Mouse (Mus musculus): ENCODE results near the gene Tceanc2. TPM values are rescaled to one million over a fixed set of nuclear protein-coding genes. Genes with fewer than 3 reads are reported as not detected.
A peak's percentile ranks its signal among the peaks of the same experiment; 100 is the strongest.

Gene Tceanc2
- polyA plus RNA-seq, 1 experiment from 2014 or later = 16.8 TPM

DNA sequence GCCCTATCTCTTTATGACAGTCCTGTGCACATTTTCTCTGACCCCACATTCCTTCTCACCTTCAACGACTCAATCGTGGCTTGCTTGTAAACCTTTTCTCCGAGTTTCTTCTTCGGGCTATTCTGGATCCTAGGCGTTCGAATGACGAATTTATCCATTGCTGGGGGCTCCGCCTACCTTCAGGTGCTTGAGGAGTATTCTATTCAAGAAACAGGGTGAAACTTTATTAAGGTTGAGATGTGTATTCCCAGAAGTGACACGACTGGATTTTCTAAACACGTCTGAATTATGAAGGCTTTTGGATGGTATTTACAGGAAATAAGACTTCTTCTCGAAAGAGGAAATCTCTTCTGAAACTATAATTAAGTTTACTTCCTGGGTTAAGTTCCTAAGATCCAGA is 1.4 kb downstream of the Tceanc2 start:
- peak overlapping the region; percentile 87 to 98 for H3K4me3 ChIP-seq (ENCODE audit: control insufficient read depth in 1 of 2, insufficient read depth in 1 of 2, low read depth in 1 of 2, low read length in 2 of 2)
- ATAC-seq (ENCODE audit: insufficient number of reproducible peaks, insufficient read depth, low FRiP score, low read depth) = no peak
- peaks cover 37% of the 10 kb centered on the region for H3K36me3 ChIP-seq (ENCODE audit: control insufficient read depth, insufficient read depth, low read length)
- peaks cover 0 to 21% of the 10 kb centered on the region in 2 experiments; a peak in 2 of 4 replicates for H3K4me1 ChIP-seq (ENCODE audit: control insufficient read depth in 2 of 2, insufficient read depth in 2 of 2, low read length in 2 of 2)
- H3K9ac ChIP-seq (ENCODE audit: low read length) = peak overlapping the region; percentile 94
- H3K27ac ChIP-seq (replicated peaks in 1 of 2; ENCODE audit: control insufficient read depth in 1 of 2, insufficient read depth in 1 of 2, low read depth in 2 of 2, low read length in 2 of 2) = peak overlapping the region; percentile 96 to 97
- no peaks in the 10 kb centered on the region for H3K27me3 ChIP-seq (ENCODE audit: control insufficient read depth, insufficient read depth, low read length)
- no peaks in the 10 kb centered on the region for H3K9me3 ChIP-seq (ENCODE audit: control insufficient read depth, low read length)
- 47% methylated on average over 11 of the region's 11 CpGs for WGBS
- peak overlapping the region; percentile 71 for H3K4me2 ChIP-seq (ENCODE audit: low read length)

- Histone ChIP-seq H3K4me2 (ENCODE audit: low read length) (no peak overlapping the region), H3K27me3 (ENCODE audit: control insufficient read depth, insufficient read depth, low read length) (no peaks in the 10 kb centered on the region), H3K9ac (ENCODE audit: low read length) (no peak overlapping the region), H3K4me3 (ENCODE audit: control insufficient read depth in 1 of 2, insufficient read depth in 1 of 2, low read depth in 1 of 2, low read length in 2 of 2) (no peak overlapping the region), H3K27ac (replicated peaks in 1 of 2; ENCODE audit: control insufficient read depth in 1 of 2, insufficient read depth in 1 of 2, low read depth in 2 of 2, low read length in 2 of 2) (no peak overlapping the region), H3K36me3 (ENCODE audit: control insufficient read depth, insufficient read depth, low read length) (peaks cover 45% of the 10 kb centered on the region), H3K9me3 (ENCODE audit: control insufficient read depth, low read length) (no peaks in the 10 kb centered on the region), H3K4me1 (ENCODE audit: control insufficient read depth in 2 of 2, insufficient read depth in 2 of 2, low read length in 2 of 2) (0 out of 4 replicates have a peak, but pooled peaks cover 0 to 2% of the 10 kb centered on the region in 2 experiments)
- 80% methylated on average over 5 of the region's 5 CpGs for WGBS
- no peak for ATAC-seq (ENCODE audit: insufficient number of reproducible peaks, insufficient read depth, low FRiP score, low read depth)
Measured at GRCm38 (mm10) chr4:107167798-107168197, 11.1 kb downstream of the Tceanc2 start.

DNA sequence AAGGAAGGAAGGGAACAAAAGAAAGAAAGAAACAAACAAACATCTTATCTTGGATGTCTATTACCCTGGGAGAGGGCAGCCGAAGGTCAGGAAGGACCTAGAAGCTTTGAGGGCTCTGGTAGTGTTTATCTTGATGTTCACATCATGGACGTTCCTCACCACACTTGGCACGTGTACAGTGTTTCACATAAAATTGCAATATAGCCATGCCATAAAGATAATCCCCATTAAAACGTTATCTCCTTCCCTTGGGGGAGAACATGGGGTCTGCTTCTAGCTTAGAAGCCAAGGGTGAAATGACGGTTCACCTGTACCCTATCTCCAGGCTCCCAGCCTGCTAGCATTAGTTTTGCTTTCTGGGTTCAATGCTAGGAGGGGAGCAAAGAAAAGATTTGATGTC is 12.2 kb downstream of the Tceanc2 start:
- peaks cover 34% of the 10 kb centered on the region for H3K36me3 ChIP-seq (ENCODE audit: control insufficient read depth, insufficient read depth, low read length)
- H3K9ac ChIP-seq (ENCODE audit: low read length) = no peak overlapping the region
- no peak overlapping the region for H3K4me3 ChIP-seq (ENCODE audit: control insufficient read depth in 1 of 2, insufficient read depth in 1 of 2, low read depth in 1 of 2, low read length in 2 of 2)
- WGBS = 60% methylated on average over 5 of the region's 5 CpGs
- H3K27ac ChIP-seq (replicated peaks in 1 of 2; ENCODE audit: control insufficient read depth in 1 of 2, insufficient read depth in 1 of 2, low read depth in 2 of 2, low read length in 2 of 2) = no peak overlapping the region
- ATAC-seq (ENCODE audit: insufficient number of reproducible peaks, insufficient read depth, low FRiP score, low read depth) = no peak
- H3K4me1 ChIP-seq (ENCODE audit: control insufficient read depth in 2 of 2, insufficient read depth in 2 of 2, low read length in 2 of 2) = 0 out of 4 replicates have a peak, but pooled peaks cover 0 to 2% of the 10 kb centered on the region in 2 experiments
- no peaks in the 10 kb centered on the region for H3K9me3 ChIP-seq (ENCODE audit: control insufficient read depth, low read length)
- H3K27me3 ChIP-seq (ENCODE audit: control insufficient read depth, insufficient read depth, low read length) = no peaks in the 10 kb centered on the region
- no peak overlapping the region for H3K4me2 ChIP-seq (ENCODE audit: low read length)

DNA sequence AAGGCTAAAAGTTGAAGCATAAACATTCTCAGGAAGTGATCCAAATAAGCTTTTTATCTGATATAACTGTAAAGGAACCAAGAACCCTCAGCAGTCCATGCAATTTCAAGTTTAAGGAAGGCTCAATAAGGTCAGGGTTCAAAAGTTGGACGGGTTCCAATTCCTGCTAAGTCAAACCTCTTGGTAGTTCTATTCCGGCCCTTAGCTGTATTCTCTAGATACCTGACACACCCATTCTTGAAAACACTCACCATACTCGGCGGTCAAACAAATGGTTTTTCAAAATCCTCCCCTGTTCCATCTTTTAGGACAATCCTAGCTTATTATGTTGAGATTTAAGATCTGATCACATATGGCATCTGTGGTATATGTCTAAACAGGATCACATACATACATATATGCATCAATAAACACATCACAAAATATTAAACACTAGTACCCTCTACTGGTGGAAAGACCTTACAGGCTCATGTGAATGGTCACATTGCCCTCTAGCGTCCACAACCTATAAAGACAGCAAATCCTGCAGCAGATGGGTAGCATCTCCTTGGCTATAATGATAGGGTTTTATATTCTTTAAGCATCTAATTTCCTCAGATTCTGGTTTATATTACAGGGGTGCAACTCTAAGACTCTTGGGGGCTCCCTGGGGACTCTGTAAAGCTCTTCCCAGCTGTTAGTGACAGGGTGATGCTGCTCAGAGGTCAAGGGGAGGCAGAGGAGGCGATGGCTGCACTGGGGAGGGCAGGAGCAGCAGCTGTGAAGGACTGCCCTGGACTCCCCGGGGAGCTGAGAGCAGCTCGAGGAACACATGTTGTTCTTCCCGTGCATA is 14.9 kb downstream of the Tceanc2 start:
- Histone ChIP-seq H3K36me3 (ENCODE audit: control insufficient read depth, insufficient read depth, low read length) (peaks cover 39% of the 10 kb centered on the region), H3K9ac (ENCODE audit: low read length) (no peak overlapping the region), H3K4me1 (ENCODE audit: control insufficient read depth in 2 of 2, insufficient read depth in 2 of 2, low read length in 2 of 2) (0 out of 4 replicates have a peak, but pooled peaks cover 0 to 2% of the 10 kb centered on the region in 2 experiments), H3K27ac (replicated peaks in 1 of 2; ENCODE audit: control insufficient read depth in 1 of 2, insufficient read depth in 1 of 2, low read depth in 2 of 2, low read length in 2 of 2) (no peak overlapping the region), H3K4me3 (ENCODE audit: control insufficient read depth in 1 of 2, insufficient read depth in 1 of 2, low read depth in 1 of 2, low read length in 2 of 2) (no peak overlapping the region), H3K4me2 (ENCODE audit: low read length) (no peak overlapping the region), H3K27me3 (ENCODE audit: control insufficient read depth, insufficient read depth, low read length) (no peaks in the 10 kb centered on the region), H3K9me3 (ENCODE audit: control insufficient read depth, low read length) (no peaks in the 10 kb centered on the region)
- no peak for ATAC-seq (ENCODE audit: insufficient number of reproducible peaks, insufficient read depth, low FRiP score, low read depth)
- 43% methylated on average over 9 of the region's 9 CpGs for WGBS

DNA sequence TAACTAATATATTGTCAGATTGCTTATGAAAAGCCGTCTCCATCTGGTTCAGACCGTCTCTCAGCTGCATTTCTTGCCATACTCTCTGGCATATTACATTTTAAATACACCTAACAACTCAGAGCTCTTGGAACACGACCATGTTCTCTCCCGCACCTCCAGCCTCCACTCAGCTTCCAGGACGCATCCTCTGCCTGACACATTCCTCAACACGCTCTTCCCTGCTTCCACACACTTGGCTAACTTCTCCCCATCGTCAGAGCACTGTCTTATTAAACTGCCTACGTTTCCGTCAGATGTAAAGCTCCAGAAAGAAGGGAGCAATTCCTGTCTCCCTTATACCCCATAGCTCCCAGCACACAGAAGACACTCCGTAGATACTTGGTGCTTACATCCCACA is 15.6 kb downstream of the Tceanc2 start:
- Histone ChIP-seq H3K9me3 (ENCODE audit: control insufficient read depth, low read length) (no peaks in the 10 kb centered on the region), H3K27ac (replicated peaks in 1 of 2; ENCODE audit: control insufficient read depth in 1 of 2, insufficient read depth in 1 of 2, low read depth in 2 of 2, low read length in 2 of 2) (no peak overlapping the region), H3K36me3 (ENCODE audit: control insufficient read depth, insufficient read depth, low read length) (peaks cover 44% of the 10 kb centered on the region), H3K9ac (ENCODE audit: low read length) (no peak overlapping the region), H3K27me3 (ENCODE audit: control insufficient read depth, insufficient read depth, low read length) (no peaks in the 10 kb centered on the region), H3K4me2 (ENCODE audit: low read length) (no peak overlapping the region), H3K4me1 (ENCODE audit: control insufficient read depth in 2 of 2, insufficient read depth in 2 of 2, low read length in 2 of 2) (0 out of 4 replicates have a peak, but pooled peaks cover 0 to 2% of the 10 kb centered on the region in 2 experiments), H3K4me3 (ENCODE audit: control insufficient read depth in 1 of 2, insufficient read depth in 1 of 2, low read depth in 1 of 2, low read length in 2 of 2) (no peak overlapping the region)
- WGBS = 80% methylated on average over 10 of the region's 10 CpGs
- no peak for ATAC-seq (ENCODE audit: insufficient number of reproducible peaks, insufficient read depth, low FRiP score, low read depth)

DNA sequence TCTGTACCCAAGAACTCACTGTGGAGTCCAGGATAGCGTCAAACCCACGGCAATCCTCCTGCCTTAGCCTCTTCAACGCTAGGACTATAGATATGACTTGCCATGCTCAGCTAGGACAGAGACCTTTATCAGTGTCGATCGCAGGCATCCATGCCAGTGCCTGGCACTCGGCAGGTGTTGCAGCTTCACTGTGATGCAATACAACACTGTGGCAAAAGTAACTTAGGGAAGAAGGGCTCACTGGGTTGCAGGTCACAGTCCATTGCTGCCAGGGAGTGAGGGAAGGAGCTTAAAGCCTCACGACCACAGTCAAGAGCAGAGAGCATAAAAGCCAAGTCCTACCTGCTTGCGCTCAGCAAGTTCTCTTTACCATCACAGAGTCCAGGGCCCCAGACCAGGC is 18.7 kb downstream of the Tceanc2 start:
- Histone ChIP-seq H3K4me2 (ENCODE audit: low read length) (no peak overlapping the region), H3K4me1 (ENCODE audit: control insufficient read depth in 2 of 2, insufficient read depth in 2 of 2, low read length in 2 of 2) (peaks cover 2 to 10% of the 10 kb centered on the region in 2 experiments; a peak in 2 of 4 replicates), H3K27ac (replicated peaks in 1 of 2; ENCODE audit: control insufficient read depth in 1 of 2, insufficient read depth in 1 of 2, low read depth in 2 of 2, low read length in 2 of 2) (no peak overlapping the region), H3K4me3 (ENCODE audit: control insufficient read depth in 1 of 2, insufficient read depth in 1 of 2, low read depth in 1 of 2, low read length in 2 of 2) (no peak overlapping the region), H3K9me3 (ENCODE audit: control insufficient read depth, low read length) (no peaks in the 10 kb centered on the region), H3K36me3 (ENCODE audit: control insufficient read depth, insufficient read depth, low read length) (peaks cover 41% of the 10 kb centered on the region), H3K27me3 (ENCODE audit: control insufficient read depth, insufficient read depth, low read length) (no peaks in the 10 kb centered on the region), H3K9ac (ENCODE audit: low read length) (no peak overlapping the region)
- no peak for ATAC-seq (ENCODE audit: insufficient number of reproducible peaks, insufficient read depth, low FRiP score, low read depth)
- 81% methylated on average over 8 of the region's 8 CpGs for WGBS

GRCm38 (mm10) chr4:107159166-107159773 is 19.6 kb downstream of the Tceanc2 start:
- Histone ChIP-seq H3K27ac (replicated peaks in 1 of 2; ENCODE audit: control insufficient read depth in 1 of 2, insufficient read depth in 1 of 2, low read depth in 2 of 2, low read length in 2 of 2) (no peak overlapping the region), H3K27me3 (ENCODE audit: control insufficient read depth, insufficient read depth, low read length) (no peaks in the 10 kb centered on the region), H3K9ac (ENCODE audit: low read length) (no peak overlapping the region), H3K36me3 (ENCODE audit: control insufficient read depth, insufficient read depth, low read length) (peaks cover 32% of the 10 kb centered on the region), H3K4me3 (ENCODE audit: control insufficient read depth in 1 of 2, insufficient read depth in 1 of 2, low read depth in 1 of 2, low read length in 2 of 2) (no peak overlapping the region), H3K4me1 (ENCODE audit: control insufficient read depth in 2 of 2, insufficient read depth in 2 of 2, low read length in 2 of 2) (peaks cover 2 to 10% of the 10 kb centered on the region in 2 experiments; a peak in 2 of 4 replicates), H3K9me3 (ENCODE audit: control insufficient read depth, low read length) (no peaks in the 10 kb centered on the region), H3K4me2 (ENCODE audit: low read length) (no peak overlapping the region)
- 80% methylated on average over 11 of the region's 11 CpGs for WGBS
- ATAC-seq (ENCODE audit: insufficient number of reproducible peaks, insufficient read depth, low FRiP score, low read depth) = no peak
